33 mouse cellular contexts compared by ENCODE assay signal in the genomic region with DNA sequence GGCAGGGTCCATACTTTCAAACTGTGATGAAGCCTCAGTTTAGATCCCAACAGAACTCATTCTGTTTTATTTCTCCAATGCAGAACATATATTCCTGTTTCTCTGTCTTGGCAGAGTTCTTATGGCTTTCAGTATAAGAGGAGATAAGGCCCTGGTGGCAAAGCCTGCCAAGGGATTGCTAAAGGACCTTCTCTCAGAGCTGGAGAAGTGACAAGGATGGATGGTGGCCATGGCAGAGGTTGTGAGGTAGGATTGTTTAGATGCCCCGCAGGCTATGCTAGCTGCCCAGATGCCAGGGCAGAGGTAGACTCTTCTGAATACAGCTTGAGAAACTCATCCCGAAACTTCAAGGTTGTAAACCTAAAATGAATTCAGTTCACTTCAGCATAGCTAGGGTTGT.
"Had no signal": no experiment of that assay in that cellular context is flagged by ENCODE, and none has a peak within 500 bp of the region (broad histone marks: within the 10 kb centered on the region; RNA-seq: fewer than 3 reads in every experiment).

No protein-coding gene starts in this region.

- H3K27me3 ChIP-seq: heart, embryonic 13.5 days; heart, embryonic 15.5 days; hindbrain, embryonic 12.5 days; hindbrain, embryonic 13.5 days; hindbrain, embryonic 15.5 days; intestine, embryonic 15.5 days; kidney, embryonic 15.5 days had no signal

- DNase-seq: heart, postnatal 10 days; heart, postnatal 14 days; heart, postnatal 36 days; heart, postnatal 4 days; kidney, adult 11 months; kidney, adult 18-20 months; kidney, adult 2 months; kidney, adult 8-10 months; kidney, adult 9 months; kidney, postnatal 10 days; kidney, postnatal 14 days; kidney, postnatal 25 days; kidney, postnatal 36 days; kidney, postnatal 4 days; layer of hippocampus, adult 9-11 months; layer of hippocampus, postnatal 36 days had no signal

- H3K27ac ChIP-seq: heart, embryonic 13.5 days; heart, embryonic 15.5 days; hindbrain, embryonic 10.5 days; hindbrain, embryonic 12.5 days; hindbrain, embryonic 13.5 days; hindbrain, embryonic 14.5 days; hindbrain, embryonic 15.5 days; hindbrain, postnatal 0 days; intestine, embryonic 15.5 days; kidney, embryonic 15.5 days; kidney, postnatal 0 days; layer of hippocampus, adult 2 months; left cerebral cortex, adult 2 months had no signal

- H3K4me3 ChIP-seq: heart, embryonic 13.5 days; heart, embryonic 15.5 days; hindbrain, embryonic 10.5 days; hindbrain, embryonic 12.5 days; hindbrain, embryonic 13.5 days; hindbrain, embryonic 15.5 days; intestine, embryonic 15.5 days; kidney, embryonic 15.5 days; layer of hippocampus, adult 2 months; left cerebral cortex, adult 2 months had no signal

- H3K36me3 ChIP-seq: heart, embryonic 13.5 days; heart, embryonic 15.5 days; hindbrain, embryonic 10.5 days; hindbrain, embryonic 12.5 days; hindbrain, embryonic 13.5 days; hindbrain, embryonic 15.5 days; intestine, embryonic 15.5 days; kidney, embryonic 15.5 days had no signal

- H3K4me2 ChIP-seq: heart, embryonic 13.5 days; heart, embryonic 15.5 days; hindbrain, embryonic 12.5 days; hindbrain, embryonic 13.5 days; hindbrain, embryonic 14.5 days; hindbrain, embryonic 15.5 days; intestine, embryonic 15.5 days; kidney, embryonic 15.5 days had no signal

- H3K4me1 ChIP-seq: heart, embryonic 13.5 days; heart, embryonic 15.5 days; hindbrain, embryonic 12.5 days; hindbrain, embryonic 13.5 days; hindbrain, embryonic 15.5 days; intestine, embryonic 15.5 days had no signal

- ATAC-seq: hindbrain, embryonic 16.5 days; hindbrain, postnatal 0 days; inflammation-experienced regulatory T-cells, adult 6 months; intestine, embryonic 15.5 days; intestine, embryonic 16.5 days; intestine, postnatal 0 days had no signal

- H3K9me3 ChIP-seq: heart, embryonic 13.5 days; heart, embryonic 15.5 days; hindbrain, embryonic 10.5 days; hindbrain, embryonic 12.5 days; hindbrain, embryonic 13.5 days; hindbrain, embryonic 15.5 days; intestine, embryonic 15.5 days; kidney, embryonic 15.5 days had no signal

- H3K9ac ChIP-seq: heart, embryonic 13.5 days; heart, embryonic 15.5 days; hindbrain, embryonic 12.5 days; hindbrain, embryonic 13.5 days; hindbrain, embryonic 14.5 days; hindbrain, embryonic 15.5 days; intestine, embryonic 15.5 days; kidney, embryonic 15.5 days had no signal
